In the genomic region with DNA sequence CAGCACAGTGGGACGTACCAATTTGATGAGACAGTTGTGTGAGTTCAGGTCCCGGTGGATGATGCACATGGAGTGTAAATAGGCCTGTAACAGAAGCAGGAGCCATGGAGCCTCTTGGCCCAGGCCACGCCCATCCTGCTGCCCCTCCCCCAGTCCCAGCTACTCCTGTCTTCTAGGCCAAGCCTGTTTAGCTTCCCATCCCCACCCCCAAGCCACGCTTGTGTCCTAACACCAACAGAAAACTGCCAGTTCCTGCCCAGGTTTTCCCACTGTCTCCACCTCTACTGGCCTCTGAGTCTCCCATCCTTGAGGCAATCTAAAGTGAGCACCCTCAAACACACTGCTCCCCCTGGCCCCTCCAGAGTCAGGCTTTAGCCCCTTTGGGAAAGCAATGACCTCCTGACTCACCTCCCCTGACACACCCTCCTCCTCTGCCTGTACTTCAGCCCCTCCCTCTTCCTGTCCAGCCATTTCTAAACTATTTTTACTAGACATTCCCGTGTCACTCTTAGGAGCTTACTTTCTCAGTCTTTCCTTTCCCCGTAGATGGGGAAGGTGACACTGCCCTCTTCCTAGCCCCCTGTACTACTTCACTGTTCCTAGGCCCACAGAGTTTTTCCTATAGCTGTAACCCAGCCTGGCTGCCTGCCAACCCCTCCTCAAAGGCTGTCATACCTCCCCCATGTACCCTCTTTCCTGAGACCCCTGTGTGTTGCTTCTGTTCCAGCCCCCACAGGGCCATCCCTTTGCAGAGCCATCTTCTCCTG, we compare ENCODE assay signal across 8 mouse cellular contexts. TPM values are rescaled to one million over a fixed set of nuclear protein-coding genes. Genes with fewer than 3 reads are reported as not detected.
DNase-seq lines count a peak whose midpoint lies in the region; ATAC-seq and TF ChIP-seq lines count a peak whose summit lies in the region.

No protein-coding gene starts in this region.

- peak overlapping the region; percentile 26; the same call in 1 of the 2 replicates for H3K27ac ChIP-seq in lung, embryonic 14.5 days (ENCODE audit: low read depth)
- H3K27ac ChIP-seq in heart, embryonic 14.5 days (replicated peaks in 1 of 2; ENCODE audit: control insufficient read depth in 1 of 2, insufficient read depth in 1 of 2, low read depth in 2 of 2, low read length in 2 of 2), result peak overlapping the region; percentile 77 to 83
- H3K27ac ChIP-seq in liver, postnatal 0 days (ENCODE audit: low read depth), result 0 out of 2 replicates have a peak overlapping the region, but pooled peaks have one; percentile 6
- H3K27ac ChIP-seq in forebrain, postnatal 0 days (ENCODE audit: low read depth, low read length), result no peak overlapping the region

- TF ChIP-seq CTCF in lung, embryonic 14.5 days (IDR thresholded peaks at IDR 0.05; ENCODE audit: low read depth), result no peak
- no peak for TF ChIP-seq CTCF in liver, postnatal 0 days (IDR thresholded peaks at IDR 0.05; ENCODE audit: low read depth)
- no peak for TF ChIP-seq CTCF in forebrain, postnatal 0 days (IDR thresholded peaks at IDR 0.05; ENCODE audit: low read depth)

- H3K27me3 ChIP-seq in lung, embryonic 14.5 days (ENCODE audit: insufficient read depth, low read length), result no peaks in the 10 kb centered on the region
- H3K27me3 ChIP-seq in heart, embryonic 14.5 days (ENCODE audit: control insufficient read depth, insufficient read depth, low read length), result no peaks in the 10 kb centered on the region
- no peaks in the 10 kb centered on the region for H3K27me3 ChIP-seq in liver, postnatal 0 days (ENCODE audit: insufficient read depth, low read length)
- H3K27me3 ChIP-seq in forebrain, postnatal 0 days (ENCODE audit: insufficient read depth, low read length), result no peaks in the 10 kb centered on the region

- H3K4me3 ChIP-seq in lung, embryonic 14.5 days (ENCODE audit: low read depth, low read length), result no peak overlapping the region
- H3K4me3 ChIP-seq in heart, embryonic 14.5 days (ENCODE audit: control insufficient read depth in 1 of 2, insufficient read depth in 1 of 2, low read depth in 1 of 2, low read length in 2 of 2), result no peak overlapping the region
- no peak overlapping the region for H3K4me3 ChIP-seq in liver, postnatal 0 days (ENCODE audit: low read depth, low read length)
- H3K4me3 ChIP-seq in forebrain, postnatal 0 days (ENCODE audit: low read depth, low read length), result no peak overlapping the region

- H3K4me2 ChIP-seq in lung, embryonic 14.5 days, result no peak overlapping the region
- H3K4me2 ChIP-seq in heart, embryonic 14.5 days (ENCODE audit: low read length), result peak overlapping the region; percentile 16; the same call in 1 of the 2 replicates
- no peak overlapping the region for H3K4me2 ChIP-seq in liver, postnatal 0 days (ENCODE audit: low read depth, low read length)
- H3K4me2 ChIP-seq in forebrain, postnatal 0 days (ENCODE audit: low read depth), result no peak overlapping the region

- WGBS in lung, embryonic 14.5 days, result 18% methylated on average over 6 of the region's 6 CpGs
- 11% methylated on average over 6 of the region's 6 CpGs for WGBS in heart, embryonic 14.5 days
- 45% methylated on average over 6 of the region's 6 CpGs for WGBS in liver, postnatal 0 days (ENCODE audit: insufficient replicate concordance)
- 42% methylated on average over 6 of the region's 6 CpGs for WGBS in forebrain, postnatal 0 days

- H3K36me3 ChIP-seq in lung, embryonic 14.5 days (ENCODE audit: insufficient read depth), result peaks cover 75% of the 10 kb centered on the region
- peaks cover 81% of the 10 kb centered on the region for H3K36me3 ChIP-seq in heart, embryonic 14.5 days (ENCODE audit: control insufficient read depth, insufficient read depth, low read length)
- peaks cover 45% of the 10 kb centered on the region for H3K36me3 ChIP-seq in liver, postnatal 0 days (replicated peaks; ENCODE audit: insufficient read depth, low read length)
- H3K36me3 ChIP-seq in forebrain, postnatal 0 days (ENCODE audit: insufficient read depth), result peaks cover 82% of the 10 kb centered on the region

- no peaks in the 10 kb centered on the region for H3K9me3 ChIP-seq in lung, embryonic 14.5 days (ENCODE audit: low read depth, low read length)
- no peaks in the 10 kb centered on the region for H3K9me3 ChIP-seq in heart, embryonic 14.5 days (ENCODE audit: control insufficient read depth, low read length)
- no peaks in the 10 kb centered on the region for H3K9me3 ChIP-seq in liver, postnatal 0 days (ENCODE audit: low read length)
- H3K9me3 ChIP-seq in forebrain, postnatal 0 days (ENCODE audit: low read length), result no peaks in the 10 kb centered on the region

- peak overlapping the region; percentile 26; the same call in 1 of the 2 replicates for H3K9ac ChIP-seq in lung, embryonic 14.5 days
- H3K9ac ChIP-seq in heart, embryonic 14.5 days (ENCODE audit: low read length), result peak overlapping the region; percentile 48
- H3K9ac ChIP-seq in liver, postnatal 0 days (replicated peaks), result no peak overlapping the region
- no peak overlapping the region for H3K9ac ChIP-seq in forebrain, postnatal 0 days

- DNase-seq in lung, embryonic 14.5 days, result peak; percentile 53
- DNase-seq in lung, postnatal 25 days (ENCODE audit: low spot score), result no peak
- peak; percentile 86 for DNase-seq in WW6 (ENCODE audit: low read depth, low spot score)
- DNase-seq in liver, postnatal 0 days, result peak; percentile 56
- no peak for DNase-seq in natural killer cell, adult 2 months (ENCODE audit: low spot score in 2 of 2)
- no peak for DNase-seq in left cerebral cortex, adult 11 months (ENCODE audit: low spot score)
- no peak for DNase-seq in forebrain, postnatal 0 days

- no peak for TF ChIP-seq EP300 in liver, postnatal 0 days (IDR thresholded peaks at IDR 0.05; ENCODE audit: low read depth)

- ATAC-seq in lung, embryonic 14.5 days (ENCODE audit: insufficient read depth), result peak; percentile 22; the same call in 1 of the 2 replicates
- ATAC-seq in heart, embryonic 14.5 days (ENCODE audit: insufficient number of reproducible peaks, insufficient read depth, low FRiP score, low read depth), result no peak
- no peak for ATAC-seq in liver, postnatal 0 days
- ATAC-seq in forebrain, postnatal 0 days, result no peak

- H3K4me1 ChIP-seq in lung, embryonic 14.5 days (ENCODE audit: insufficient read depth), result peaks cover 8% of the 10 kb centered on the region
- peaks cover 24% of the 10 kb centered on the region in 2 experiments for H3K4me1 ChIP-seq in heart, embryonic 14.5 days (ENCODE audit: control insufficient read depth in 2 of 2, insufficient read depth in 2 of 2, low read length in 2 of 2)
- H3K4me1 ChIP-seq in liver, postnatal 0 days (ENCODE audit: insufficient read depth), result peaks cover 7% of the 10 kb centered on the region
- H3K4me1 ChIP-seq in forebrain, postnatal 0 days (ENCODE audit: insufficient read depth), result no peaks in the 10 kb centered on the region

RNA-seq across cellular contexts. Expression of a gene that starts 18.6 kb away (rescaled TPM):
- 6.4 and 8.5 TPM in 2 replicates for polyA plus RNA-seq in lung, embryonic 14.5 days (2014; fragmentation: Nextera tagmentation; extraction: Ambion mirVana)
- polyA plus RNA-seq in heart, embryonic 14.5 days (2014; fragmentation: Nextera tagmentation; extraction: Ambion mirVana), result 32.2 TPM in 2 replicates
- 2.4 and 2.5 TPM in 2 replicates for polyA plus RNA-seq in liver, postnatal 0 days (2015; fragmentation: Nextera tagmentation; extraction: Ambion mirVana)
- 36.2 and 47.8 TPM in 2 replicates for total RNA-seq in forebrain, postnatal 0 days (2014; rRNA removed)
- 30.3 and 37.3 TPM in 2 replicates for polyA plus RNA-seq in forebrain, postnatal 0 days (2015; fragmentation: Nextera tagmentation; extraction: Ambion mirVana)

Comparison
In these comparisons a context has a peak if more than half of its experiments do, and no peak if none do; other contexts are left out.
1. DNase-seq: peak in lung, embryonic 14.5 days (single experiment), WW6 (single experiment) and liver, postnatal 0 days (single experiment); none in lung, postnatal 25 days (single experiment), natural killer cell, adult 2 months (0 of 2), left cerebral cortex, adult 11 months (single experiment) and forebrain, postnatal 0 days (single experiment).
2. H3K9ac ChIP-seq: peak in lung, embryonic 14.5 days (single experiment) and heart, embryonic 14.5 days (single experiment); none in liver, postnatal 0 days (single experiment) and forebrain, postnatal 0 days (single experiment).